Mouse (Mus musculus): ENCODE results near the gene Klf5. TPM values are rescaled to one million over a fixed set of nuclear protein-coding genes. Genes with fewer than 3 reads are reported as not detected.

Gene Klf5
- 3.5 and 3.7 TPM in 2 replicates for polyA plus RNA-seq (2015; fragmentation: Nextera tagmentation; extraction: Ambion mirVana)

- Histone ChIP-seq H3K27ac (ENCODE audit: low read length) (peak within 1 kb of the TSS; percentile 50), H3K27me3 (ENCODE audit: control insufficient read depth, insufficient read depth, low read depth, low read length) (peaks cover 8% of the 10 kb centered on the region), H3K4me2 (ENCODE audit: low read length) (peak within 1 kb of the TSS; percentile 92), H3K4me1 (ENCODE audit: control insufficient read depth, insufficient read depth, low read length) (peaks cover 6% of the 10 kb centered on the region), H3K9me3 (replicated peaks; ENCODE audit: control insufficient read depth, low read length, poor library complexity, severe bottlenecking) (no peaks in the 10 kb centered on the region), H3K9ac (ENCODE audit: low read depth, low read length) (peak within 1 kb of the TSS; percentile 70), H3K36me3 (ENCODE audit: control insufficient read depth, insufficient read depth, low read length) (no peaks in the 10 kb centered on the region), H3K4me3 (ENCODE audit: low read depth, low read length) (peak within 1 kb of the TSS; percentile 74)
- peak; percentile 99 for ATAC-seq
- WGBS = under 1% methylated on average over 56 of the region's 67 CpGs
Measured at GRCm38 (mm10) chr14:99298385-99299021, at the start of gene Klf5. Gene Klf5, plus strand, starts transcription at chr14:99298691.

GRCm38 (mm10) chr14:99262026-99262425 is 36.5 kb upstream of the Klf5 start:
- Histone ChIP-seq H3K36me3 (ENCODE audit: control insufficient read depth, insufficient read depth, low read length) (0 out of 2 replicates have a peak, but pooled peaks cover 2% of the 10 kb centered on the region), H3K27ac (ENCODE audit: low read length) (no peak overlapping the region), H3K27me3 (ENCODE audit: control insufficient read depth, insufficient read depth, low read depth, low read length) (no peaks in the 10 kb centered on the region), H3K9ac (ENCODE audit: low read depth, low read length) (no peak overlapping the region), H3K4me2 (ENCODE audit: low read length) (no peak overlapping the region), H3K4me1 (ENCODE audit: control insufficient read depth, insufficient read depth, low read length) (no peaks in the 10 kb centered on the region), H3K4me3 (ENCODE audit: low read depth, low read length) (no peak overlapping the region), H3K9me3 (replicated peaks; ENCODE audit: control insufficient read depth, low read length, poor library complexity, severe bottlenecking) (no peaks in the 10 kb centered on the region)
- WGBS = 95% methylated on average over 12 of the region's 12 CpGs
- ATAC-seq = no peak

- H3K27me3 ChIP-seq (ENCODE audit: control insufficient read depth, insufficient read depth, low read depth, low read length) = no peaks in the 10 kb centered on the region
- no peak overlapping the region for H3K27ac ChIP-seq (ENCODE audit: low read length)
- ATAC-seq = no peak
- H3K9ac ChIP-seq (ENCODE audit: low read depth, low read length) = no peak overlapping the region
- H3K4me2 ChIP-seq (ENCODE audit: low read length) = no peak overlapping the region
- 95% methylated on average over 6 of the region's 6 CpGs for WGBS
- H3K4me3 ChIP-seq (ENCODE audit: low read depth, low read length) = no peak overlapping the region
- 0 out of 2 replicates have a peak, but pooled peaks cover 2% of the 10 kb centered on the region for H3K9me3 ChIP-seq (replicated peaks; ENCODE audit: control insufficient read depth, low read length, poor library complexity, severe bottlenecking)
- H3K36me3 ChIP-seq (ENCODE audit: control insufficient read depth, insufficient read depth, low read length) = 0 out of 2 replicates have a peak, but pooled peaks cover 2% of the 10 kb centered on the region
- no peaks in the 10 kb centered on the region for H3K4me1 ChIP-seq (ENCODE audit: control insufficient read depth, insufficient read depth, low read length)
Measured at GRCm38 (mm10) chr14:99263816-99264215, 34.7 kb upstream of the Klf5 start.

- WGBS = 95% methylated on average over 14 of the region's 14 CpGs
- no peak for ATAC-seq
- H3K27me3 ChIP-seq (ENCODE audit: control insufficient read depth, insufficient read depth, low read depth, low read length) = no peaks in the 10 kb centered on the region
Measured at GRCm38 (mm10) chr14:99265791-99266190, 32.7 kb upstream of the Klf5 start.

GRCm38 (mm10) chr14:99266749-99267148 is 31.7 kb upstream of the Klf5 start:
- no peak overlapping the region for H3K4me2 ChIP-seq (ENCODE audit: low read length)
- H3K4me1 ChIP-seq (ENCODE audit: control insufficient read depth, insufficient read depth, low read length) = no peaks in the 10 kb centered on the region
- H3K27me3 ChIP-seq (ENCODE audit: control insufficient read depth, insufficient read depth, low read depth, low read length) = no peaks in the 10 kb centered on the region
- H3K27ac ChIP-seq (ENCODE audit: low read length) = no peak overlapping the region
- H3K4me3 ChIP-seq (ENCODE audit: low read depth, low read length) = no peak overlapping the region
- no peak overlapping the region for H3K9ac ChIP-seq (ENCODE audit: low read depth, low read length)
- H3K36me3 ChIP-seq (ENCODE audit: control insufficient read depth, insufficient read depth, low read length) = no peaks in the 10 kb centered on the region
- H3K9me3 ChIP-seq (replicated peaks; ENCODE audit: control insufficient read depth, low read length, poor library complexity, severe bottlenecking) = 0 out of 2 replicates have a peak, but pooled peaks cover 2% of the 10 kb centered on the region
- no peak for ATAC-seq
- 51% methylated on average over 5 of the region's 5 CpGs for WGBS

More at GRCm38 (mm10) chr14:99265791-99266190, 32.7 kb upstream of the Klf5 start:
- no peaks in the 10 kb centered on the region for H3K4me1 ChIP-seq (ENCODE audit: control insufficient read depth, insufficient read depth, low read length)
- no peak overlapping the region for H3K9ac ChIP-seq (ENCODE audit: low read depth, low read length)
- H3K27ac ChIP-seq (ENCODE audit: low read length) = no peak overlapping the region
- H3K4me2 ChIP-seq (ENCODE audit: low read length) = no peak overlapping the region
- H3K36me3 ChIP-seq (ENCODE audit: control insufficient read depth, insufficient read depth, low read length) = 0 out of 2 replicates have a peak, but pooled peaks cover under 1% of the 10 kb centered on the region
- no peak overlapping the region for H3K4me3 ChIP-seq (ENCODE audit: low read depth, low read length)
- 0 out of 2 replicates have a peak, but pooled peaks cover 2% of the 10 kb centered on the region for H3K9me3 ChIP-seq (replicated peaks; ENCODE audit: control insufficient read depth, low read length, poor library complexity, severe bottlenecking)

- H3K9ac ChIP-seq (ENCODE audit: low read depth, low read length) = no peak overlapping the region
- no peaks in the 10 kb centered on the region for H3K36me3 ChIP-seq (ENCODE audit: control insufficient read depth, insufficient read depth, low read length)
- H3K4me3 ChIP-seq (ENCODE audit: low read depth, low read length) = no peak overlapping the region
- H3K9me3 ChIP-seq (replicated peaks; ENCODE audit: control insufficient read depth, low read length, poor library complexity, severe bottlenecking) = no peaks in the 10 kb centered on the region
- no peak overlapping the region for H3K27ac ChIP-seq (ENCODE audit: low read length)
- H3K27me3 ChIP-seq (ENCODE audit: control insufficient read depth, insufficient read depth, low read depth, low read length) = no peaks in the 10 kb centered on the region
- H3K4me2 ChIP-seq (ENCODE audit: low read length) = no peak overlapping the region
- 76% methylated on average over 2 of the region's 2 CpGs for WGBS
- no peaks in the 10 kb centered on the region for H3K4me1 ChIP-seq (ENCODE audit: control insufficient read depth, insufficient read depth, low read length)
- no peak for ATAC-seq
Measured at GRCm38 (mm10) chr14:99274056-99274455, 24.4 kb upstream of the Klf5 start.

GRCm38 (mm10) chr14:99275827-99276226 is 22.7 kb upstream of the Klf5 start:
- no peak for ATAC-seq
- no peak overlapping the region for H3K4me2 ChIP-seq (ENCODE audit: low read length)
- H3K27me3 ChIP-seq (ENCODE audit: control insufficient read depth, insufficient read depth, low read depth, low read length) = no peaks in the 10 kb centered on the region; the same call in 1 of the 2 replicates
- H3K9ac ChIP-seq (ENCODE audit: low read depth, low read length) = no peak overlapping the region
- H3K9me3 ChIP-seq (replicated peaks; ENCODE audit: control insufficient read depth, low read length, poor library complexity, severe bottlenecking) = no peaks in the 10 kb centered on the region
- H3K27ac ChIP-seq (ENCODE audit: low read length) = no peak overlapping the region
- no peaks in the 10 kb centered on the region for H3K36me3 ChIP-seq (ENCODE audit: control insufficient read depth, insufficient read depth, low read length)
- H3K4me1 ChIP-seq (ENCODE audit: control insufficient read depth, insufficient read depth, low read length) = no peaks in the 10 kb centered on the region
- 50% methylated on average over 4 of the region's 4 CpGs for WGBS
- H3K4me3 ChIP-seq (ENCODE audit: low read depth, low read length) = no peak overlapping the region

GRCm38 (mm10) chr14:99278312-99278711 is 20.2 kb upstream of the Klf5 start:
- no peak overlapping the region for H3K4me2 ChIP-seq (ENCODE audit: low read length)
- no peak overlapping the region for H3K9ac ChIP-seq (ENCODE audit: low read depth, low read length)
- H3K27me3 ChIP-seq (ENCODE audit: control insufficient read depth, insufficient read depth, low read depth, low read length) = no peaks in the 10 kb centered on the region; the same call in 1 of the 2 replicates
- H3K27ac ChIP-seq (ENCODE audit: low read length) = no peak overlapping the region
- no peak overlapping the region for H3K4me3 ChIP-seq (ENCODE audit: low read depth, low read length)
- WGBS = 12% methylated on average over 9 of the region's 9 CpGs
- H3K9me3 ChIP-seq (replicated peaks; ENCODE audit: control insufficient read depth, low read length, poor library complexity, severe bottlenecking) = no peaks in the 10 kb centered on the region
- ATAC-seq = no peak
- no peaks in the 10 kb centered on the region for H3K36me3 ChIP-seq (ENCODE audit: control insufficient read depth, insufficient read depth, low read length)
- H3K4me1 ChIP-seq (ENCODE audit: control insufficient read depth, insufficient read depth, low read length) = no peaks in the 10 kb centered on the region

- no peak overlapping the region for H3K27ac ChIP-seq (ENCODE audit: low read length)
- WGBS = 38% methylated on average over 12 of the region's 12 CpGs
Measured at GRCm38 (mm10) chr14:99278763-99279486, 19.6 kb upstream of the Klf5 start.

More at GRCm38 (mm10) chr14:99278763-99279486, 19.6 kb upstream of the Klf5 start:
- no peaks in the 10 kb centered on the region; the same call in 1 of the 2 replicates for H3K27me3 ChIP-seq (ENCODE audit: control insufficient read depth, insufficient read depth, low read depth, low read length)
- H3K4me3 ChIP-seq (ENCODE audit: low read depth, low read length) = no peak overlapping the region
- no peak overlapping the region for H3K4me2 ChIP-seq (ENCODE audit: low read length)
- ATAC-seq = no peak
- no peaks in the 10 kb centered on the region for H3K9me3 ChIP-seq (replicated peaks; ENCODE audit: control insufficient read depth, low read length, poor library complexity, severe bottlenecking)
- no peaks in the 10 kb centered on the region for H3K36me3 ChIP-seq (ENCODE audit: control insufficient read depth, insufficient read depth, low read length)
- no peaks in the 10 kb centered on the region for H3K4me1 ChIP-seq (ENCODE audit: control insufficient read depth, insufficient read depth, low read length)
- H3K9ac ChIP-seq (ENCODE audit: low read depth, low read length) = no peak overlapping the region

All from midbrain, embryonic 16.5 days (tissue).